Mouse (Mus musculus): ENCODE results near the gene Pex14.

GRCm38 (mm10) chr4:149048625-149049228 lies 50.9 kb downstream of the Pex14 start:
- TF ChIP-seq CTCF (IDR thresholded peaks at IDR 0.05; ENCODE audit: control insufficient read depth, insufficient read depth, low read length), result no peak
- no peak for TF ChIP-seq POLR2A (IDR thresholded peaks at IDR 0.05; ENCODE audit: borderline replicate concordance, control insufficient read depth, low read depth, low read length)

Data from bone marrow, adult 2 months (tissue).